Mouse (Mus musculus) heart, postnatal 0 days (tissue): ENCODE measurements around the gene Bcor.

Experiments used
- CTCF ChIP-seq: IDR thresholded peaks from 2 replicates; pipeline ENCODE4 v1.5.1; 2016; ENCODE audit warnings: antibody characterized with exemption, control low read depth, low read depth
- EP300 ChIP-seq: IDR thresholded peaks from 2 replicates; pipeline ENCODE4 v1.6.1; 2016; ENCODE audit warnings: antibody characterized with exemption, low read depth

DNA sequence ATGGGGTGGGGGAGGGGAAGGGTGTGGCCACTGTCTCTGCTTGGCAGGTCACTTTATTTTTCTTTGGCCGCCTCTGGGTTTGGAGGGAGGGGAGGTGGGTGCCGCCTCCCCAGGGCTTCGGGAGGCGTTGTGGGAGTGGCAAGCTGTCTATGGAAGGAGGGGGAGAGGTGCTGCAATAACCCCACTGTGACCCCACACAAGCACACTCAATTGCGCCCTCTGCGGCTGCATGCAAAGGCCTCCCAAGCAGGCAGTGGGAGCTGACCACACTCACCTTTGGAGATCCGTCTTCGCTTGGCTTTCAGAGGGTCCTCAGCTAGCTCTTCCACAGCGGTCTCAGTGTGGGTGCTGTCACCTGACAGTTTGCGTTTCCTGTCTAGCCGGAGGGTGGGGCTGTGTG is 111.4 kb downstream of the Bcor start:
- TF ChIP-seq CTCF (no peak), EP300 (no peak)
